Mouse (Mus musculus) neutrophil, adult 5-6 weeks (primary cell): Measurements from ENCODE around the gene Crip1. TPM values are rescaled to one million over a fixed set of nuclear protein-coding genes. Genes with fewer than 3 reads are reported as not detected.

Source experiments
- total RNA-seq: library from RNA; stranded (forward); fragments of 200-1000 nt; gene quantifications from 2 replicates; pipeline ENCODE4 v1.2.3, GENCODE M21; 2017

Crip1 gene
- total RNA-seq, 1 experiment from 2014 or later: 448 TPM

Other genes with a start within 250 kb of the Crip1 start
- 0.70 and 0.86 TPM in 2 replicates for gene Jag2, start 216.5 kb upstream of the Crip1 start, total RNA-seq
- 4.2 and 4.7 TPM in 2 replicates for gene Nudt14, start 204.2 kb upstream of the Crip1 start, total RNA-seq
- 6.1 and 7.2 TPM in 2 replicates for gene Btbd6, start 169.8 kb upstream of the Crip1 start, total RNA-seq
- gene Brf1, start 145.6 kb upstream of the Crip1 start, total RNA-seq: 104 and 124 TPM in 2 replicates
- gene Pacs2, start 131.8 kb upstream of the Crip1 start, total RNA-seq: 17.2 and 23.0 TPM in 2 replicates
- gene Tex22, start 71.8 kb upstream of the Crip1 start, total RNA-seq: 0.81 and 2.5 TPM in 2 replicates
- gene Mta1, start 48.0 kb upstream of the Crip1 start, total RNA-seq: 12.8 and 17.7 TPM in 2 replicates
- gene Crip2, start 6.1 kb upstream of the Crip1 start, total RNA-seq: 0.70 and 1.2 TPM in 2 replicates
- gene Tedc1, start 10.1 kb downstream of the Crip1 start, total RNA-seq: 3.8 and 7.9 TPM in 2 replicates
- not detected in 2 replicates for gene Tmem121, start 39.6 kb downstream of the Crip1 start, total RNA-seq